Mouse (Mus musculus) liver, postnatal 0 days (tissue): Measurements from ENCODE around the gene Doxl2.

Source experiments
- CTCF ChIP-seq: sonication (generic); IDR thresholded peaks from 2 replicates; pipeline ENCODE4 v1.5.1; 2016; ENCODE audit warnings: antibody characterized with exemption, low read depth
- EP300 ChIP-seq: IDR thresholded peaks from 2 replicates; pipeline ENCODE4 v1.6.1; 2016; ENCODE audit warnings: antibody characterized with exemption, low read depth, mild to moderate bottlenecking

DNA sequence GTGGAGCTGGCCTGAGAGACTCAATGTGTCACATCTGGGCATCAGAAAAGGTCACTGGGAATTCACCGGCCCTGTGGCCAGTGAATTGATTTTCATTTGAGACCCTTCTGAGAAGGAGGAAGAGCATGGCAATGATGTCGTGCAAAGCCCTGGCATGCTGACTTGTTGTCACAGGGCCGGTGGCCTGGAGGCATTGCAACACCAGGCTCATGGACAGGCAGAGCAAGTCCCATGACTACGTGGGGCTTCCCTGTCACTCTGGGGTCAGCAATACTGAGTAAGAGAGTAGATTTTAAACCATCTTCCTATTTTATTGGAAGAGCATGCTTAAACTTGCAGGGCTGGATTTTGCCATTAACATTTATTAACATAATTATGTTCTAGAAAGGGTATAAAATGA is 38.3 kb downstream of the Doxl2 start:
- TF ChIP-seq CTCF (no peak), EP300 (no peak)
